Mouse (Mus musculus): Measurements from ENCODE around the gene Klrb1.
"Not testable (repeated sequence)": the region's sequence is repeated elsewhere in the genome, so short reads cannot be mapped to it uniquely, and the experiment has no call there.

Gene Klrb1

DNA sequence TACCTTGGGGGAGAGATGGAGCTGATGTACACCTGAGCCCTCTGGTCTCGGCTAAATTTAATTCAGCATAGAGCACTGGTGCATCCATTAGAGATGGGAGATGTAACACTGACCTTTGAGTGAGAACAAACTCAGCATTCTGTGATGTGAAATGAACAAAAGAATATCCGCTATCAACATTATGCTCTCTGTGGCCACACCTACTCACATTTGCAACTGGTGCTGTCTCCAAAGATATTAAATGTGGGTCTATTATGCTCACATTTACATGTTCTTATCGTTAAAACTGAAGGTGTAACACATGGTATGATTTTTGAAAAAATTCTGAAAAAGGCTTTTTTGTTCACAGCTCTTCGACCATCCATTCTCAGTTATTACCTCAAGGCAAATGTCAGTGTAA is at the start of gene Klrb1:
Gene Klrb1 (minus strand): TSS at position 101 of the 400 bp plus-strand sequence.
- no peak for DNase-seq (ENCODE audit: extremely low spot score, low spot score)

DNA sequence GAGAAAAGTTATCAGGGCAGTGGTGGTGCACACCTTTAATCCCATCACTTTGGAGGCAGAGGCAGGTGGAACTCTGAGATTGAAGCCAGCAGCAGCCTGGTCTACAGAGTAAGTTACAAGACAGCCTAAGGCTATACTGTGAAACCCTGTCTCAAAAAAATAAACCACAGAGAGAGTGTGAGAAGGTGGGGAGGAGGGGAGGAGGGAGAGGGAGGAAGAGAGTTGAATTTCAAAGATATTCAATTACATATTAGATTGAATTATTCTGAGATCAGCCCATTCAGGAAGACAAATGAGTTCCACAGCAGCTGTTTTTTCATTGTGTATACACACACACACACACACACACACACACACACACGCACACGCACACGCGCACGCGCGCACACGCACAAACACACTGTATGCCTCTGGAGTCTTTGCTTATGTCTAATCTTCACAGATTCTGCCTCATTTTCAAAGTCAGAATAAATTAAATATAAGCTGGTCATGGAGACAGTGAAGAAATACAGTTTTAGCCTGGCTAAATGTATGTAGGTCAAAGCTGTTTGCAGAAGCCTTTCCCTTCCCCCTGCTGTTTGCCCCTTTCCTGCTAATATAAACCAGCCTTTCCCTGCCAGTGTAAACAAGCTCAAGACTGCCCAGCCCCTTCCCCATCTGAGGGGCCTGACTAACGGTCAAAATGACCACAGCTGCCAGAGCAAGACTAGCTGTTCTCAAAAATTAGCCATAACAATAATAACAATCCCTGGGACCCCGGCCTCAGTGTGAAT is 46.8 kb upstream of the Klrb1 start:
- DNase-seq (ENCODE audit: extremely low spot score, low spot score), result no peak

GRCm38 (mm10) chr6:128768047-128768446 is 45.2 kb upstream of the Klrb1 start:
- no peak for DNase-seq (ENCODE audit: extremely low spot score, low spot score)

GRCm38 (mm10) chr6:128766486-128767254 is 43.8 kb upstream of the Klrb1 start:
- DNase-seq (ENCODE audit: extremely low spot score, low spot score), result not testable (repeated sequence)

GRCm38 (mm10) chr6:128765211-128765610 is 42.4 kb upstream of the Klrb1 start:
- no peak for DNase-seq (ENCODE audit: extremely low spot score, low spot score)

GRCm38 (mm10) chr6:128764598-128764997 is 41.7 kb upstream of the Klrb1 start:
- DNase-seq (ENCODE audit: extremely low spot score, low spot score), result no peak

DNA sequence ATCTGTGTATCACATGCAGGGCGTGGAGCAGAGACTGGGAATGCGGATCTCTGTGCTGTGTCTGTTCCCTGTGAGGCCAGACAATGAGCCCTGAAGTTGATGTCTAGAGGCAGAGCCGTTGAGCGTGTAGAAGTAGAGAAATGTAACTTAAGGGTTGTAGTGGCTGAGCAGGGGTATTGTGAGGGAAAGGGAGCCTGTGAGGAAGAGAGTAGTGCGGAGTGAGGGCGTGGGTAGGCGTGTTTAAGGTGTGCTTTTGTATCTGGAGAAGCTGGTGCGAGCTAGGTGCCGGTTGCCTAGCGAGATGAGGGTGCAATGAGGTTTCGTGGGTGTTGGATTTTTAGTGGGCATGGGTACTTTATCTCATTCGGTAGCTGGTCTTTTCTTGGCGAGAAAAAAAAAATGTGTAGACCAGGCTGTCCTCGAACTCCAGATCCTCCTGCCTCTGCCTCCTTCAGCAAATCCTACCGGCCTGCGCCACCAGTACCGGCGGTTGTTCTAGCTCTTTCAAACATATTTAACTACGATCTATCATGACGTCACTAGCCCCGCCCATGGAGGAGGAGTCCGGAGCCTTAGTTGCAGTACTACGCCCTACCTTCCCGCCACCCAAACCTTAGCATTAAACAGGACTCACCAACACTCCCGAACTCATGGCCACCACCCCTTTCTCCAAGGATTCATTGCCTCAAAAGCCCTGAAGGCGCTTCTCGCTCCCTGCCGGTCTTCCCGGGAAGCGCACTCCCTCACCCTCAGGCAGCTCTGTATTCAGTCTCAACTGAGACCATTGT is 41.1 kb upstream of the Klrb1 start:
- DNase-seq (ENCODE audit: extremely low spot score, low spot score), result peak; percentile 99

DNA sequence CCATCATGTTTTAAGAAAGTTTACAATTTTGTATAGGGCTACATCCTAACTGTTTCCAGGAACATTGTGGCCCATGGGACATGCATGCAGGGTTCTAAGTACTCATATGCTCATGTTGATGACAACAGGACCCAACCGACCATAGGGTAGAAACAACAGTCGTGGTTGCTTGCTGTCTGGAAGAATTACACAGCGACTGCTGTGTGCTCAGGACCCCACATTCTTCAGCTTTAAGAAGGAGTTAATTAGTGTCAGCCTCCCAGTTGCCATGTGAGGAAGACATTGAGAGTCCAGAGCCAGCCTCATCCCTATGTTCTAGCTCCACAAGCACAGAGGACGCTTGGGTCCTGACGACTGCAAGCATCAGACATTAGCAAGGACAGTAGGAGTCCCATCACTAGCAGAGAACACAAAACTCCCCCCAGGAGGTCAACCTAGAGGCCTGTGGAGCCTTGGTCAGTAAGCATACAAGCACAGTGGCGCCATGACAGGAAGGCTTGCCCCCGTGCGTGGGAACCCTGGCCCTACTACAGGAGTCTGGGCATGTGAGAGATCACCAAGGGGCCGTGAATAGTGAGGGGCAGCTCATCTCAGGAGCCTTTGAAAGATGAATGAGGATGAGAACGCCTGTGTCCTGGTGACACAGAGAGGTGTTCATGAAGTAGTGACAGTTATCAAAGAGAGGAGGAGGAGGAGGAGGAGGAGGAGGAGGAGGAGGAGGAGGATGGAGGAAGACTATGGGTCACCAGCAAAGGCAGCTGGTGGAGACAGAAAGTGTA is 40.2 kb upstream of the Klrb1 start:
- not testable (repeated sequence) for DNase-seq (ENCODE audit: extremely low spot score, low spot score)

DNA sequence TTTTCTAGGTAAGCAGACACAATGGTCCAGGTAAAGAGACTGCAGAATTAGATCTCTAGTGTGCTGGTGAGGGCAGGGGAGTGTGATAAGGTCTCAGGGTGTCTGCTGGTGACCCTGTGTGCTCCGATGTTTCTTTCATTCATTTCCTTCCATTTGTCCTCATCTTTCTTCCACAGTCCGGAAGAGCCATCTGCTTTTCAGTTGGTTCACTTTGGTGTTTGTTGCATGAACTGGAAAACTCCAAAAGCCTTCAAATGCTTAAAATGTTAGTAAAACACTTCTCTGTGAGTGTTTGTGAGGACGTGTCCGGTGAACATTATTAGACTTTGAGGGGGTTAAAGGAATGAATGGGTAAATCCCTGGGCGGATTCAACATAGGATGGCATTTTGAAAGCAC is 38.3 kb upstream of the Klrb1 start:
- peak; percentile 47 for DNase-seq (ENCODE audit: extremely low spot score, low spot score)

- DNase-seq (ENCODE audit: extremely low spot score, low spot score), result peak; percentile 94
Observed at GRCm38 (mm10) chr6:128760416-128761143, 37.7 kb upstream of the Klrb1 start.

GRCm38 (mm10) chr6:128760016-128760415 is 37.2 kb upstream of the Klrb1 start:
- peak; percentile 91 for DNase-seq (ENCODE audit: extremely low spot score, low spot score)

DNA sequence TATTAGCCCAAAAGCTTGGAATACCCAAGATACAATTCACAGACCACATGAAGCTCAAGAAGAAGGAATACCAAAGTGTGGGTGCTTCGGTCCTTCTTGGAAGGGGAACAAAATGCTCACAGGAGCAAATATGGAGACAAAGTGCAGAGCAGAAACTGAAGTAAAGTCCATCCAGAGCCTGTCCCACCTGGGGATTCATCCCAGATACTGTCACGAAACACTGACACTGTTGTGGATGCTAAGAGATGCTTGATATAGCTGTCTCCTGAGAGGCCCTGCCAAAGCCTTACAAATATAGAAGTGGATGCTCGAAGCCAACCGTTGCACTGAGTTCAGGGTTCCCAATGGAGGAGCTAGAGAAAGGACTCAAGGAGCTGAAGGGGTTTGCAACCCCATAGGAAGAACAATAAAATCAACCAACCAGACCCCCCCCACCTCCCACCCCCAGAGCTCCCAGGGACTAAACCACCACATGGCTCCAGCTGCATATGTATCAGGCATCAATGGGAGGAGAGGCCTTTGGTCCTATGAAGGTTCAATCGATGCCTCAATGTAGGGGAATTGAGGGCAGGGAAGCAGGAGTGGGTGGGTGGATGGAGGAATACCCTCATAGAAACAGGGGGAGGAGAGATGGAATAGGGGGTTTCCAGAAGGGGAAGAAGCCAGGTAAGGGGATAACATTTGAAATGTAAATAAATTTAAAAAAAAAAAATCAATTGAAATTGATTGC is 36.5 kb upstream of the Klrb1 start:
- DNase-seq (ENCODE audit: extremely low spot score, low spot score), result no peak

DNA sequence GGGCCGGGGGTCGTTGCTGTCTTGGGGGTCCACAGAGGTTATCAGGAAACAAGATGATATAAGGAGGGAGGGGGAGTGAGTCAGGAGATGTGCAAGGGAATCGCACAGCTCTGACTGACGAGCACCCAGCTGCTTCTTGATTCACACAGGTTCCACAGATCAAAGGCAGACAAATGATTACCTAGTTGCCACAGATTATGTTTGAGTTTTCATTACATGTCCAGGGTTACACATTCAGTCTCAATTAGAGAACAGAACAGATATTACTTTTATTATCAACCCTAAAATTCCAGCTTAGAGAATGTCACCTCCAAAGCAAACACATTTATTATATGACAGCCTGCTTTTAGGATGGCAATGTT is 32.5 kb upstream of the Klrb1 start:
- DNase-seq (ENCODE audit: extremely low spot score, low spot score), result not testable (repeated sequence)

- DNase-seq (ENCODE audit: extremely low spot score, low spot score), result not testable (repeated sequence)
Observed at GRCm38 (mm10) chr6:128754748-128755401, 32.0 kb upstream of the Klrb1 start.

DNA sequence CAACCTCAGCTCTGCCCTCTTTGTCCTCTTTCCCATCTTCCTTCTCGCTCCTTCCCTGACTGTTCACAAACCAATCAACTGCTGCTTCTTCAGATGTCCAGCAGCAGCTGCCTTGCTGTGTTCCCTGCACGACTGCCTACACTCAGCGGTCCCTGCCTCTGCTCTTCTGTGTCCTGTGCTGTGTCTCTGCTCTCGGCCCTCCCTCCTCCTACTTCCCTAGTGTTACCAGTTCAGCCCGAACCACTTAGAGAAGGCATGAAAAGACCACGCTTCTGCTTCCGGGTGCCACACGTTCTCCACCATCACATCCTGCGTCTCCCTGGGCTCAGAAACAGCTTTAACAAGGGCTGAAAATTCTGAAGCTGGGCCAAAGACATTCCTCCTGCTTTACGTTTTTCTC is 31.4 kb upstream of the Klrb1 start:
- DNase-seq (ENCODE audit: extremely low spot score, low spot score), result not testable (repeated sequence)

DNA sequence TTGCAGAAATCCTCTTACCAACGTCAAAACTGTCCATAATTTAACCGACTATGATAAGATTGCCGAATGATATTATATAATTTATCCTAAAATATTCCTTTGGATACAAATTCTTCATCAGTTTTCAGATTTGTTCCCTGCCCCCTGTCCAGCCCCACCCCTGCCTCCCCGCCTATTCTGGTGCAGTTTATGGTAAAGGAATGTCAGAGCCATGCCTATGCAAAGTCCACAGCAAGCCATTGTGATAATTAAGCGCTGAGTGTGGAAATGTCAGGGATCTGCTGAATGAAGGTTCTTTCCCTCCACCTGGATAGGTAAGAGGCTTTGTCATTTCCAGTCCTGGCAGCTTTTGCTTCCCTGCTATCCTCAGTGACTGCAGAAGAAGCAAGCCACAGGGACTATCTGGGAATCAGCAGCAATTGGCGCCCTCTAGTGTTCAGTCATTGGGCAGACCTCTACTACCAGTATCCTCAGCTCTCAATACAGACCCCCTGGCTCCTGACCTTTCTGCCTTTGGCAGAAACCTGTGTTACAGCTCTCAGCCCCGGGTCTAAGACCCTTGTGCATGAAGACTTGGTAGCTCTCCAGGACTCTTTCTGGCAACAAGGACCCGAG is 30.9 kb upstream of the Klrb1 start:
- peak; percentile 70 for DNase-seq (ENCODE audit: extremely low spot score, low spot score)

DNA sequence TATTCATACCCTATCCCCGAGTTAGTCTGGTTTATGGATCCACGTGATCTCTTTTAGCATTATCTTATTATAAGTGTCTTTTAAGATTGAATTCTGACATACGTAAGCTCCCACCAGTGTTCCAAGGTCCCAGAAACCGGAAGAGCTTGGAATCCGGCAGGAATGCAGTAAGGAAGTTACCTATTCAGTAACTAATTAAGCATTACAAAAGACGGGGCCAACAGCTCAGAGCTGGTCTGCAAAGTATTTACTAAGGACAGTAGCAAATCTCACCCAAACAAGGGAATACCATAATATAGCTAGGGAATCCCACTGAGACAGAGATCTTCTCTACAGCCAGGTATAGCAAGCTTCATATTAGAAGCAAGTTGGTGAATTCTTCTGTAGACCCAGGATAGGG is 24.1 kb upstream of the Klrb1 start:
- DNase-seq (ENCODE audit: extremely low spot score, low spot score), result not testable (repeated sequence)

- DNase-seq (ENCODE audit: extremely low spot score, low spot score), result no peak
Observed at GRCm38 (mm10) chr6:128737445-128737844, 14.6 kb upstream of the Klrb1 start.

DNA sequence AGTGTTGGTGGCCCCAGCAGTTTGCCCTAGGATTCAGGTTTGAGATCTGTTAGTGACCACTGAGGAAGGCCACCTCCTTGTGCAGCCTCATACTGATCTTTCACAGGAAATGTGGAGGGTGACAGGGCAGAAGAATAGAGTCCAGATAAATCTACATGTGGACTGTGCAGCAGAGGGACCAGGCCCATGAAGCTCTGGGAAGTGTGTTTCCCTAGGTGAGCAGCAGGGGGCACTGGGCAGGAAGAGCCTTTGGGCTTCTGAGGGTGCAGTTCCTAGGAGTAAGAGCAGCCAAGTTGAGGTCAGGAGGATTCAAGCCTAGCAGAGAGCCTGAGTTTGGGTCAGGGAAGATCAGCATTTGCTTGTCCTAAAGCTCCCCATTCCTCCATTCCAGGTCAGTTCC is 13.2 kb upstream of the Klrb1 start:
- DNase-seq (ENCODE audit: extremely low spot score, low spot score), result no peak
